Comparison of ENCODE assay signal across 26 mouse cellular contexts in genomic region chrX:166304355-166304754, GRCm38 (mm10).
DNase-seq lines count a peak whose midpoint lies in the region; ATAC-seq and TF ChIP-seq lines count a peak whose summit lies in the region.
"Had no signal": no experiment of that assay in that cellular context is flagged by ENCODE, and none has a peak within 500 bp of the region (broad histone marks: within the 10 kb centered on the region; RNA-seq: fewer than 3 reads in every experiment).

No protein-coding gene starts in this region.

- 71% methylated on average over 2 of the region's 2 CpGs for WGBS in heart, adult 2 months

- H3K4me3 ChIP-seq in layer of hippocampus, adult 2 months = no peak overlapping the region
- H3K4me3 ChIP-seq in heart, adult 2 months = no peak overlapping the region
- H3K4me3 ChIP-seq: embryonic facial prominence, embryonic 10.5 days; embryonic facial prominence, embryonic 15.5 days; forebrain, embryonic 13.5 days; heart, embryonic 10.5 days; limb, embryonic 12.5 days; lung, embryonic 15.5 days; myocyte had no signal

- intact Hi-C loops in heart, adult 2 months (cut with DNase I) = no loop called here

- no peaks in the 10 kb centered on the region for H3K79me2 ChIP-seq in heart, adult 2 months (replicated peaks; ENCODE audit: control insufficient read depth, insufficient read depth, low read length)

- H3K9ac ChIP-seq in heart, adult 2 months (ENCODE audit: low read depth, low read length) = no peak overlapping the region
- H3K9ac ChIP-seq: embryonic facial prominence, embryonic 15.5 days; forebrain, embryonic 13.5 days; hindbrain, embryonic 14.5 days; limb, embryonic 12.5 days; lung, embryonic 15.5 days had no signal

- no peaks in the 10 kb centered on the region for H3K4me1 ChIP-seq in heart, adult 2 months (ENCODE audit: control insufficient read depth, insufficient read depth, low read length)
- H3K4me1 ChIP-seq: embryonic facial prominence, embryonic 10.5 days; embryonic facial prominence, embryonic 15.5 days; heart, embryonic 10.5 days; limb, embryonic 12.5 days; lung, embryonic 15.5 days had no signal

- no peak for TF ChIP-seq CTCF in layer of hippocampus, adult 2 months (conservative IDR thresholded peaks at IDR 0.05)
- TF ChIP-seq CTCF in heart, adult 2 months (IDR thresholded peaks at IDR 0.05) = no peak

- no peak for DNase-seq in layer of hippocampus, adult 2 months (ENCODE audit: low spot score in 2 of 2)
- no peak for DNase-seq in layer of hippocampus, adult 9-11 months
- peak; percentile 21 for DNase-seq in naive thymus-derived CD4-positive, alpha-beta T cell, adult 2 months (ENCODE audit: low read depth)
- no peak for DNase-seq in liver
- no peak for DNase-seq in layer of hippocampus, adult 9-10 months (ENCODE audit: low spot score)
- DNase-seq in heart, adult 2 months = no peak
- DNase-seq: adrenal gland, postnatal 36 days; cerebellum, adult 18-20 months; cerebellum, postnatal 10 days; gastrocnemius, postnatal 10 days; heart, postnatal 4 days; kidney, adult 2 months; kidney, postnatal 36 days; right cerebral cortex, postnatal 25 days; thymus, adult 2 months had no signal

- no peaks in the 10 kb centered on the region for H3K36me3 ChIP-seq in heart, adult 2 months (ENCODE audit: control insufficient read depth, insufficient read depth, low read length)
- H3K36me3 ChIP-seq: embryonic facial prominence, embryonic 10.5 days; embryonic facial prominence, embryonic 15.5 days; G1E; heart, embryonic 10.5 days; limb, embryonic 12.5 days; lung, embryonic 15.5 days had no signal

- TF ChIP-seq EP300 in heart, adult 2 months (IDR thresholded peaks at IDR 0.05; ENCODE audit: insufficient read depth, low read depth, low read length) = no peak

- peak; percentile 73 for ATAC-seq in CD4-positive, CD25-positive, alpha-beta regulatory T cell, adult 4 months
- ATAC-seq in granulocyte monocyte progenitor cell, adult 5-6 weeks (replicated peaks; ENCODE audit: poor library complexity, severe bottlenecking) = 0 out of 2 replicates have a peak, but pooled peaks have one; percentile 20
- ATAC-seq: forebrain, embryonic 13.5 days had no signal

- TF ChIP-seq POLR2A in heart, adult 2 months (IDR thresholded peaks at IDR 0.05; ENCODE audit: insufficient read depth, low read depth, low read length) = no peak

- H3K27ac ChIP-seq in layer of hippocampus, adult 2 months = 0 out of 2 replicates have a peak overlapping the region, but pooled peaks have one; percentile 32
- H3K27ac ChIP-seq in heart, adult 2 months = no peak overlapping the region
- H3K27ac ChIP-seq: embryonic facial prominence, embryonic 10.5 days; embryonic facial prominence, embryonic 15.5 days; forebrain, embryonic 13.5 days; heart, embryonic 10.5 days; hindbrain, embryonic 14.5 days; limb, embryonic 12.5 days; lung, embryonic 15.5 days had no signal

- H3K27me3 ChIP-seq in heart, adult 2 months (ENCODE audit: control insufficient read depth, insufficient read depth, low read length) = no peaks in the 10 kb centered on the region
- H3K27me3 ChIP-seq: embryonic facial prominence, embryonic 15.5 days; forebrain, embryonic 13.5 days; lung, embryonic 15.5 days had no signal
